Mouse (Mus musculus): ENCODE measurements at regions not wholly inside any gene's neighbourhood (a gene's known extent, or its start where the extent isn't known, plus 50 kb on each side); places are given as distances from the start of the nearest gene placed in this dataset.

DNA sequence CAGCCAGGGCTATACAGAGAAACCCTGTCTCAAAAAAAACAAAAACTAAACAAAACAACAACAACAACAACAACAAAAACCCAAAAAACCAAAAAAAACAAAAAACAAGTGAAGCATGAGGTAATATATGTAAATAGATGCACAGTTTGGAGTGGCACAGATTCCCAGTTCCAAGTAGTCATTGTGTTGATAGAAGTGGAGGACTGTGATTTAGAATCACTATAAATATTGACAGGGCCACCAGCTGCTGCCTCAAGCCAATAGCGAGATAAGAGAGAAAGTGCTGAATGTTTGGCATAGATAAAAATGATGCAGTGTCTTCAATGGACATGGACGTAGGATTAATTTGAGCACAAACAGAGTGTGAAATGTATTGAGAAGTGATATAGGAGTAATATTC is 266.9 kb upstream of the Cntnap5a start:
- Histone ChIP-seq H3K4me1 (replicated peaks) (peaks cover 5% of the 10 kb centered on the region; the same call in 1 of the 2 replicates), H3K27me3 (no peaks in the 10 kb centered on the region), H3K36me3 (no peaks in the 10 kb centered on the region), H3K4me3 (no peak overlapping the region), H3K4me2 (no peak overlapping the region), H3K9ac (no peak overlapping the region), H3K27ac (replicated peaks) (no peak overlapping the region), H3K9me3 (no peaks in the 10 kb centered on the region)
- WGBS = 54% methylated on average over 2 of the region's 2 CpGs
- ATAC-seq (ENCODE audit: low read depth) = no peak

DNA sequence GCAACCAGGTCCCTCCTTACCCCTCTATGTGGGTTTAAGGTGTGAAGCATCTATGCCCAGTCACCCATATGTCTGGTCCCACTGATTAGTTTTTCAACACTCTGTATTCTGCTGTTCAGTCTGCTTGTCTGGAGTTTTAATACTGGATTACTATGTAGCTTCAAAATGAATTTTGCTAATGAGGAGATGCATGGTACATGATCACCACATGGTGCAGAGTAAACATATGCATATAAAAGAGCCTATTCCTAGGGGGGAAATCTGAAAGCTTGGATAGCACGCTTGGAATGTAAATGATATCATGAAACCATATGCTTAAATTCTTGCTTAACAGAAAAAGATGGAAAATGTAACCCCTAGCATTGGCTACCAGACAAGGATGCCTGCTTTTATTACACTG is 262.1 kb upstream of the Cntnap5a start:
- 41% methylated on average over 1 of the region's 1 CpGs for WGBS

DNA sequence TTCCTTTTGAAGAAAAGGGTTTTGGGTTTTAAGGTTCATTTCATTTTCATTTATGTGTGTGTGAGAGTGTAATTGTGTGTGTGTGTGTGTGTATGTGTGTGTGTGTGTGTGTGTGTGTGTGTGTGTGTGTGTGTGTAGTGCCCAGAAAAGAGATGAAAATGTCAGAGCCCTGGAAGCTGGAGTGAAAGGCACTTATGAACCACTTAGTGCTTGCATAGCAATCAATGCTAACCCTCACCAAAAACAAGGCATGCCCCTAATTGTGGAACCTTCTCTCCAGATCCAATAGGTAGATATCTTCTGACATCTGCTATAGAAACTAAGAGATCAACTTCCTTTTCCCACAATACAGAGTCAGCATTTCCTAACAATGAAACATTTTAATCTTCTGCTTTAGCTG is 261.6 kb upstream of the Cntnap5a start:
- peak; percentile 71 for ATAC-seq (ENCODE audit: low read depth)
- Histone ChIP-seq H3K27me3 (no peaks in the 10 kb centered on the region), H3K4me1 (replicated peaks) (peaks cover 10% of the 10 kb centered on the region; the same call in 1 of the 2 replicates), H3K27ac (replicated peaks) (no peak overlapping the region), H3K4me2 (no peak overlapping the region), H3K4me3 (no peak overlapping the region), H3K9ac (no peak overlapping the region), H3K9me3 (no peaks in the 10 kb centered on the region), H3K36me3 (no peaks in the 10 kb centered on the region)

More for the DNA sequence above, 262.1 kb upstream of the Cntnap5a start:
- peaks cover 10% of the 10 kb centered on the region; the same call in 1 of the 2 replicates for H3K4me1 ChIP-seq (replicated peaks)
- no peaks in the 10 kb centered on the region for H3K27me3 ChIP-seq
- H3K4me3 ChIP-seq = no peak overlapping the region
- no peaks in the 10 kb centered on the region for H3K9me3 ChIP-seq
- H3K36me3 ChIP-seq = no peaks in the 10 kb centered on the region
- H3K27ac ChIP-seq (replicated peaks) = no peak overlapping the region
- H3K4me2 ChIP-seq = no peak overlapping the region
- ATAC-seq (ENCODE audit: low read depth) = peak; percentile 79
- no peak overlapping the region for H3K9ac ChIP-seq
